Mouse (Mus musculus): ENCODE measurements around the gene Itga1. TPM values are rescaled to one million over a fixed set of nuclear protein-coding genes. Genes with fewer than 3 reads are reported as not detected.

Itga1 gene
- polyA plus RNA-seq, 1 experiment from 2014 or later, result 36.7 TPM

GRCm38 (mm10) chr13:115006213-115006835 is 95.4 kb downstream of the Itga1 start:
- no peaks in the 10 kb centered on the region for H3K4me1 ChIP-seq (ENCODE audit: insufficient read depth)
- no peaks in the 10 kb centered on the region for H3K27me3 ChIP-seq (ENCODE audit: insufficient read depth, low read length)
- no peaks in the 10 kb centered on the region for H3K9me3 ChIP-seq (ENCODE audit: low read depth, low read length)
- H3K4me2 ChIP-seq, result no peak overlapping the region
- TF ChIP-seq CTCF (IDR thresholded peaks at IDR 0.05; ENCODE audit: low read depth), result no peak
- no peaks in the 10 kb centered on the region for H3K36me3 ChIP-seq (ENCODE audit: insufficient read depth)
- no peak for ATAC-seq (ENCODE audit: insufficient read depth)
- H3K27ac ChIP-seq (ENCODE audit: low read depth), result no peak overlapping the region; the same call in 1 of the 2 replicates
- no peak for DNase-seq
- H3K9ac ChIP-seq, result no peak overlapping the region
- H3K4me3 ChIP-seq (ENCODE audit: low read depth, low read length), result no peak overlapping the region
- 54% methylated on average over 9 of the region's 9 CpGs for WGBS

- DNase-seq (no peak), ATAC-seq (ENCODE audit: insufficient read depth) (0 out of 2 replicates have a peak, but pooled peaks have one; percentile 37)
- TF ChIP-seq CTCF (IDR thresholded peaks at IDR 0.05; ENCODE audit: low read depth), result no peak
- Histone ChIP-seq H3K27me3 (ENCODE audit: insufficient read depth, low read length) (no peaks in the 10 kb centered on the region), H3K4me1 (ENCODE audit: insufficient read depth) (no peaks in the 10 kb centered on the region), H3K4me2 (no peak overlapping the region), H3K27ac (ENCODE audit: low read depth) (no peak overlapping the region), H3K4me3 (ENCODE audit: low read depth, low read length) (no peak overlapping the region), H3K9me3 (ENCODE audit: low read depth, low read length) (no peaks in the 10 kb centered on the region), H3K9ac (no peak overlapping the region), H3K36me3 (ENCODE audit: insufficient read depth) (no peaks in the 10 kb centered on the region)
- WGBS, result 39% methylated on average over 6 of the region's 6 CpGs
Measured at GRCm38 (mm10) chr13:115005342-115005741, 96.4 kb downstream of the Itga1 start.

GRCm38 (mm10) chr13:115003444-115004053 is 98.2 kb downstream of the Itga1 start:
- Histone ChIP-seq H3K4me1 (ENCODE audit: insufficient read depth) (no peaks in the 10 kb centered on the region), H3K4me2 (no peak overlapping the region), H3K9me3 (ENCODE audit: low read depth, low read length) (no peaks in the 10 kb centered on the region), H3K9ac (no peak overlapping the region), H3K27ac (ENCODE audit: low read depth) (peak overlapping the region; percentile 13; the same call in 1 of the 2 replicates), H3K4me3 (ENCODE audit: low read depth, low read length) (no peak overlapping the region), H3K27me3 (ENCODE audit: insufficient read depth, low read length) (no peaks in the 10 kb centered on the region), H3K36me3 (ENCODE audit: insufficient read depth) (0 out of 2 replicates have a peak, but pooled peaks cover 4% of the 10 kb centered on the region)
- DNase-seq (peak; percentile 65), ATAC-seq (ENCODE audit: insufficient read depth) (peak; percentile 62; the same call in 1 of the 2 replicates)
- 36% methylated on average over 7 of the region's 7 CpGs for WGBS
- peak; percentile 57 for TF ChIP-seq CTCF (IDR thresholded peaks at IDR 0.05; ENCODE audit: low read depth)

- no peaks in the 10 kb centered on the region for H3K9me3 ChIP-seq (ENCODE audit: low read depth, low read length)
- H3K4me2 ChIP-seq, result no peak overlapping the region
- no peak overlapping the region for H3K9ac ChIP-seq
- ATAC-seq (ENCODE audit: insufficient read depth) (no peak), DNase-seq (no peak)
- no peak for TF ChIP-seq CTCF (IDR thresholded peaks at IDR 0.05; ENCODE audit: low read depth)
- H3K36me3 ChIP-seq (ENCODE audit: insufficient read depth), result 0 out of 2 replicates have a peak, but pooled peaks cover 4% of the 10 kb centered on the region
- no peaks in the 10 kb centered on the region for H3K27me3 ChIP-seq (ENCODE audit: insufficient read depth, low read length)
- WGBS, result 83% methylated on average over 3 of the region's 3 CpGs
- H3K4me1 ChIP-seq (ENCODE audit: insufficient read depth), result no peaks in the 10 kb centered on the region
- H3K4me3 ChIP-seq (ENCODE audit: low read depth, low read length), result no peak overlapping the region
- H3K27ac ChIP-seq (ENCODE audit: low read depth), result no peak overlapping the region
Measured at GRCm38 (mm10) chr13:115002837-115003236, 98.9 kb downstream of the Itga1 start.

GRCm38 (mm10) chr13:115002155-115002554 is 99.6 kb downstream of the Itga1 start:
- no peak for ATAC-seq (ENCODE audit: insufficient read depth)
- 0 out of 2 replicates have a peak, but pooled peaks cover 4% of the 10 kb centered on the region for H3K36me3 ChIP-seq (ENCODE audit: insufficient read depth)
- no peak overlapping the region for H3K4me3 ChIP-seq (ENCODE audit: low read depth, low read length)
- H3K27me3 ChIP-seq (ENCODE audit: insufficient read depth, low read length), result no peaks in the 10 kb centered on the region
- TF ChIP-seq CTCF (IDR thresholded peaks at IDR 0.05; ENCODE audit: low read depth), result no peak
- H3K9me3 ChIP-seq (ENCODE audit: low read depth, low read length), result no peaks in the 10 kb centered on the region
- no peak overlapping the region for H3K9ac ChIP-seq
- no peak overlapping the region for H3K4me2 ChIP-seq
- no peak overlapping the region for H3K27ac ChIP-seq (ENCODE audit: low read depth)
- WGBS, result 85% methylated on average over 5 of the region's 5 CpGs
- DNase-seq, result no peak
- H3K4me1 ChIP-seq (ENCODE audit: insufficient read depth), result no peaks in the 10 kb centered on the region

- H3K36me3 ChIP-seq (ENCODE audit: insufficient read depth), result 0 out of 2 replicates have a peak, but pooled peaks cover 4% of the 10 kb centered on the region
- WGBS, result 83% methylated on average over 4 of the region's 4 CpGs
- DNase-seq, result no peak
- H3K27ac ChIP-seq (ENCODE audit: low read depth), result no peak overlapping the region
- TF ChIP-seq CTCF (IDR thresholded peaks at IDR 0.05; ENCODE audit: low read depth), result no peak
- H3K4me3 ChIP-seq (ENCODE audit: low read depth, low read length), result no peak overlapping the region
- H3K4me1 ChIP-seq (ENCODE audit: insufficient read depth), result no peaks in the 10 kb centered on the region
- ATAC-seq (ENCODE audit: insufficient read depth), result no peak
- no peak overlapping the region for H3K4me2 ChIP-seq
- no peak overlapping the region for H3K9ac ChIP-seq
- H3K27me3 ChIP-seq (ENCODE audit: insufficient read depth, low read length), result no peaks in the 10 kb centered on the region
- H3K9me3 ChIP-seq (ENCODE audit: low read depth, low read length), result no peaks in the 10 kb centered on the region
Measured at GRCm38 (mm10) chr13:114999582-114999981, 102.2 kb downstream of the Itga1 start.

- H3K4me3 ChIP-seq (ENCODE audit: low read depth, low read length), result no peak overlapping the region
- no peaks in the 10 kb centered on the region for H3K4me1 ChIP-seq (ENCODE audit: insufficient read depth)
- no peak for TF ChIP-seq CTCF (IDR thresholded peaks at IDR 0.05; ENCODE audit: low read depth)
- H3K9ac ChIP-seq, result no peak overlapping the region
- H3K4me2 ChIP-seq, result no peak overlapping the region
- H3K36me3 ChIP-seq (ENCODE audit: insufficient read depth), result 0 out of 2 replicates have a peak, but pooled peaks cover 6% of the 10 kb centered on the region
- ATAC-seq (ENCODE audit: insufficient read depth), result no peak
- no peaks in the 10 kb centered on the region for H3K9me3 ChIP-seq (ENCODE audit: low read depth, low read length)
- 87% methylated on average over 10 of the region's 10 CpGs for WGBS
- H3K27ac ChIP-seq (ENCODE audit: low read depth), result no peak overlapping the region
- no peaks in the 10 kb centered on the region for H3K27me3 ChIP-seq (ENCODE audit: insufficient read depth, low read length)
- no peak for DNase-seq
Measured at GRCm38 (mm10) chr13:114998100-114998499, 103.7 kb downstream of the Itga1 start.

Data from lung, embryonic 14.5 days (tissue).